Mouse (Mus musculus) heart, postnatal 14 days (tissue): ENCODE data around the gene Cacng1. TPM values are rescaled to one million over a fixed set of nuclear protein-coding genes. Genes with fewer than 3 reads are reported as not detected.

Source experiments
- DNase-seq, 2 experiments: peaks; one replicate each; pipeline ENCODE4 v3.0.0; 2021 to 2022
- intact Hi-C: fragments of 180-260 bp; cut with DNase I; formaldehyde crosslinking; loops from one replicate; pipeline ENCODE4 v1.15.1; 2025
- total RNA-seq, 2 experiments: library from RNA; stranded (reverse); gene quantifications; 2 replicates each; pipeline ENCODE4 v1.2.3; 2021

Gene Cacng1
- total RNA-seq, 2 experiments from 2014 or later, result not detected

DNA sequence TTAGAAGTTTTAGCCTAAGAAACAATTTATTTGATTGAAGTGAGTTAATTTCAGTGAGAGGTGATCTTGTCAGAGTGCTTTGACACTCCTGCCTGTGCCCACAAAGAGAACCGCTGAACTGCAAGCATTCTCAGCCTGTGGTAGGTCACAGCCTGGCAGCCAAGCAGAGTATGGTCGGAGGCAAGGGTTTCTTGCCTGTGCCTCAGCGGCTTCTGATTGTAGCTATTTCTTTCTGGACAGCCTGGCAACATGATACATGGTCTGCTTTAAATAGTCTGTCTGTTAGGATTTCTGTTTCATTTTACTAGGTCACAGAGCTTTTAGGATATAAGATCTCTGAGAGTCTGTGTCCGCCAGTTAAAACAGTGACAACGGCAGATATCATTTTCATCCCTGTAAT, 53.7 kb downstream of the Cacng1 start:
- DNase-seq, result no peak
- intact Hi-C loops, result no loop called here

DNA sequence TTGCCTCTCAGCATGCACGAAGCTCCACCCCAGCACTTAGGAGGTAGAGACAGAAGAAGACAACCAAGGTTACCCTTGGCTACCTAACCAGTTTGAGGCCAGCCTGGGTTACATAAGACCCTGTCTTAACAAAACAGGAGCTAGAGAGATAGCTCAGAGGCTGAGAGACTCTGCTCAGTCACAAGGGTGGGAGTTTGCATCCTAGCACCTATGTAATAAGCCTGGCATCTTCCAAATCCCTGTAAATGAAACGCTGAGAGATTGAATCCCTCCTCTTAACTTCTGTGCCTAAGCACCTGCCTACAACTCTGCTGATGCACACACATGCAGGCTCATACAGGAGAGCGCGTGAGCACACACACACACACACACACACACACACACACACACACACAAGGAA, 55.9 kb downstream of the Cacng1 start:
- intact Hi-C loops, result no loop called here
- DNase-seq, result no peak

DNA sequence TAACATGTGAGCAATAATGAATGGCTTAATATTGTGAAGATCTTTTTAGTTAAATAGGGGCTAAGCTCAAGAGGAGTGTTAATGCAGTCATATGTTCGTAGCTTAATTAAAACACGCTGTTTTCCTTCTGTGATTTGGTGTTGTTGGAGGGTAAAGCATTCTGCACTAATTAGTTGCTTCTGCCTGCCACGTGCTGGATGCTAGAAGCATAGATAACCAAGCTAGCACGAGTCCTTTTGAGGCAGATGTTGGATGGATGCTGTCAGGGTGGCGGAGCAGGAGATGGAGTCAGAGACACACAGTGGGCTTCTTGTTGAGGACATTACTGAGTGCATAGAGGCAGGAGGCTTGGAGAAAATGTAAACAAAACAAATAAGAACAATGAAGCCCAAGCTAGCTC, 59.2 kb downstream of the Cacng1 start:
- intact Hi-C loops, result no loop called here
- DNase-seq, result no peak

DNA sequence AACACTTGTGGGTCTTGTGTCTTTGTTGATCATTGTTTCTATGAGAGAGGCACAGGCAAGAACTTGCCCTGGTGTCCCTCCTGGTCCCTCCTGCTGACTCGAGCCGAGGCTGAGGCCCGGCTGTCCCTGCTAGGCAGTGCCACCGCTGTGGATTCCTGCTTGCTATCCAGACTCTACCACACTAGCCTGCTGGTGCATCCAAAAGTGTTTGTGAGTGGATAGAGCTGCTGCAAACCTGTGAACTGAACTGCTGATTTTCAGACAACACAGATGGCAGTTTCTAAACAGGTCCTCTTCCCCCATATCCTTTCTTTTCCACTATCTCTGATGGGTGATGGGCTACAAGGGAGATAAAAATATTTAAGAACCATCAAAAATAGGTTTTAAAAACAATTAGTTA, 60.8 kb downstream of the Cacng1 start:
- intact Hi-C loops, result no loop called here
- DNase-seq, result no peak

Other genes starting within 250 kb of the Cacng1 start
- gene Pitpnc1, start 245.8 kb downstream of the Cacng1 start, total RNA-seq, result 10 to 100 TPM; 67.9 to 68.4 TPM
- 10 to 100 TPM; 81.7 to 84.0 TPM for gene Psmd12, start 237.0 kb downstream of the Cacng1 start, total RNA-seq
- gene Helz, start 168.6 kb downstream of the Cacng1 start, total RNA-seq, result 10 to 100 TPM; 28.6 to 29.6 TPM
- under 1 TPM; 0.33 to 0.49 TPM for gene Cacng4, start 78.0 kb upstream of the Cacng1 start, total RNA-seq
- under 1 TPM; 0.10 to 0.22 TPM for gene Cacng5, start 198.5 kb upstream of the Cacng1 start, total RNA-seq